Mouse (Mus musculus) hindbrain, postnatal 0 days (tissue): ENCODE data around the gene Srp68. TPM values are rescaled to one million over a fixed set of nuclear protein-coding genes. Genes with fewer than 3 reads are reported as not detected.
A peak's percentile ranks its signal among the peaks of the same experiment; 100 is the strongest.

Experiments used
- ATAC-seq: fragments of 200-750 bp; cut with Nextera tagmentation; 2 replicates; pipeline ENCODE4 v1.8.0; 2017; ENCODE audit warnings: mild to moderate bottlenecking, moderate TSS enrichment, moderate library complexity
- DNase-seq: peaks from one replicate; pipeline ENCODE4 v3.0.0-alpha.2; 2015; ENCODE audit warnings: low spot score
- H3K27ac ChIP-seq: fragments of 300-500 bp; sonication (generic); 2 replicates; pipeline ENCODE4 v1.5.1; 2014; ENCODE audit warnings: mild to moderate bottlenecking
- H3K27me3 ChIP-seq: fragments of 300-500 bp; sonication (generic); 2 replicates; pipeline ENCODE4 v1.6.1; 2014; ENCODE audit warnings: low read length, mixed read lengths; ENCODE audit not compliant: insufficient read depth
- H3K36me3 ChIP-seq: fragments of 300-500 bp; sonication (generic); 2 replicates; pipeline ENCODE4 v1.6.1; 2014; ENCODE audit warnings: low read length, mixed read lengths; ENCODE audit not compliant: insufficient read depth
- H3K4me1 ChIP-seq: fragments of 300-500 bp; sonication (generic); 2 replicates; pipeline ENCODE4 v1.6.1; 2014; ENCODE audit warnings: antibody characterized with exemption, low read length, mixed read lengths; ENCODE audit not compliant: insufficient read depth
- H3K4me2 ChIP-seq: fragments of 300-500 bp; sonication (generic); 2 replicates; pipeline ENCODE4 v1.6.1; 2014; ENCODE audit warnings: low read depth, mild to moderate bottlenecking, low read length, moderate library complexity, mixed read lengths
- H3K4me3 ChIP-seq: fragments of 300-500 bp; sonication (generic); 2 replicates; pipeline ENCODE4 v1.5.1; 2014; ENCODE audit warnings: low read length
- H3K9ac ChIP-seq: fragments of 300-500 bp; sonication (generic); replicated peaks from 2 replicates; pipeline ENCODE4 v1.6.1; 2014; ENCODE audit warnings: mild to moderate bottlenecking, low read length, moderate library complexity, mixed read lengths
- H3K9me3 ChIP-seq: fragments of 300-500 bp; sonication (generic); 2 replicates; pipeline ENCODE4 v1.6.1; 2016; ENCODE audit warnings: low read length, mixed read lengths
- CTCF ChIP-seq: IDR thresholded peaks from 2 replicates; pipeline ENCODE4 v1.5.1; 2016; ENCODE audit warnings: antibody characterized with exemption, control low read depth, low read depth
- WGBS: fragments of 180-500 bp; shearing (Covaris S2); extraction: QIAGEN DNeasy Blood & Tissue Kit; methylation state at CpG from one replicate; pipeline ENCODE4 v1.1.7; 2014; 5-methylcytosine and 5-hydroxymethylcytosine counted together
- polyA plus RNA-seq: library from polyadenylated mRNA; unstranded; fragments of >200 nt; fragmentation: Nextera tagmentation; extraction: Ambion mirVana; gene quantifications from 2 replicates; pipeline ENCODE4 v1.2.1, GENCODE M21; 2015
- total RNA-seq: library from RNA; depleted of rRNA; stranded (reverse); fragments of >200 nt; gene quantifications from 2 replicates; pipeline ENCODE4 v1.2.3, GENCODE M21; 2014; rRNA removed

Srp68 gene
- total and polyA plus RNA-seq, 2 experiments from 2014 or later, result 22.5 to 50.4 TPM

GRCm38 (mm10) chr11:116196336-116196735 lies 77.7 kb downstream of the Srp68 start:
- DNase-seq, result no peak
- 82% methylated on average over 3 of the region's 3 CpGs for WGBS

GRCm38 (mm10) chr11:116195252-116195651 lies 78.8 kb downstream of the Srp68 start:
- H3K27me3 ChIP-seq, result no peaks in the 10 kb centered on the region
- ATAC-seq, result no peak
- WGBS, result 77% methylated on average over 5 of the region's 5 CpGs

More at GRCm38 (mm10) chr11:116196336-116196735, 77.7 kb downstream of the Srp68 start:
- H3K36me3 ChIP-seq, result peaks cover 12% of the 10 kb centered on the region
- no peak overlapping the region for H3K9ac ChIP-seq
- no peak overlapping the region for H3K4me2 ChIP-seq
- H3K4me3 ChIP-seq, result no peak overlapping the region
- no peak for ATAC-seq
- no peak for TF ChIP-seq CTCF
- no peak overlapping the region for H3K27ac ChIP-seq
- H3K4me1 ChIP-seq, result peaks cover 5% of the 10 kb centered on the region; the same call in 1 of the 2 replicates
- no peaks in the 10 kb centered on the region for H3K9me3 ChIP-seq
- H3K27me3 ChIP-seq, result no peaks in the 10 kb centered on the region

More at GRCm38 (mm10) chr11:116195252-116195651, 78.8 kb downstream of the Srp68 start:
- Histone ChIP-seq H3K4me3 (no peak overlapping the region), H3K4me1 (peaks cover 5% of the 10 kb centered on the region; the same call in 1 of the 2 replicates), H3K27ac (no peak overlapping the region), H3K9me3 (no peaks in the 10 kb centered on the region), H3K9ac (no peak overlapping the region), H3K36me3 (peaks cover 19% of the 10 kb centered on the region), H3K4me2 (no peak overlapping the region)
- TF ChIP-seq CTCF, result peak; percentile 21; the same call in 1 of the 2 replicates
- DNase-seq, result no peak

Other genes with a start within 250 kb of the Srp68 start
- 603 and 627 TPM in 2 replicates for gene H3f3b, start 246.3 kb downstream of the Srp68 start, total RNA-seq
- gene H3f3b, start 246.3 kb downstream of the Srp68 start, polyA plus RNA-seq, result 2,179 and 2,253 TPM in 2 replicates
- gene Unk, start 243.9 kb downstream of the Srp68 start, total RNA-seq, result 47.1 and 50.2 TPM in 2 replicates
- gene Unk, start 243.9 kb downstream of the Srp68 start, polyA plus RNA-seq, result 22.8 and 24.5 TPM in 2 replicates
- gene Unc13d, start 196.3 kb downstream of the Srp68 start, total RNA-seq, result 0.65 and 1.3 TPM in 2 replicates
- 0.65 and 0.96 TPM in 2 replicates for gene Unc13d, start 196.3 kb downstream of the Srp68 start, polyA plus RNA-seq
- gene Wbp2, start 187.2 kb downstream of the Srp68 start, total RNA-seq, result 146 and 171 TPM in 2 replicates
- 206 and 234 TPM in 2 replicates for gene Wbp2, start 187.2 kb downstream of the Srp68 start, polyA plus RNA-seq
- gene Trim47, start 147.0 kb downstream of the Srp68 start, total RNA-seq, result 14.2 and 17.0 TPM in 2 replicates
- 9.5 and 10.1 TPM in 2 replicates for gene Trim47, start 147.0 kb downstream of the Srp68 start, polyA plus RNA-seq
- 8.2 and 9.6 TPM in 2 replicates for gene Trim65, start 143.1 kb downstream of the Srp68 start, total RNA-seq
- 2.4 TPM in 2 replicates for gene Trim65, start 143.1 kb downstream of the Srp68 start, polyA plus RNA-seq
- gene Mrpl38, start 135.3 kb downstream of the Srp68 start, total RNA-seq, result 83.9 and 94.0 TPM in 2 replicates
- 71.9 and 73.3 TPM in 2 replicates for gene Mrpl38, start 135.3 kb downstream of the Srp68 start, polyA plus RNA-seq
- 68.1 and 73.5 TPM in 2 replicates for gene Fbf1, start 106.1 kb downstream of the Srp68 start, total RNA-seq
- 33.8 and 35.3 TPM in 2 replicates for gene Fbf1, start 106.1 kb downstream of the Srp68 start, polyA plus RNA-seq
- gene Ten1, start 75.4 kb downstream of the Srp68 start, total RNA-seq, result 66.6 and 74.8 TPM in 2 replicates
- gene Ten1, start 75.4 kb downstream of the Srp68 start, polyA plus RNA-seq, result 101 and 110 TPM in 2 replicates
- 109 and 112 TPM in 2 replicates for gene Acox1, start 75.2 kb downstream of the Srp68 start, total RNA-seq
- gene Acox1, start 75.2 kb downstream of the Srp68 start, polyA plus RNA-seq, result 63.4 and 65.0 TPM in 2 replicates
- 2.8 and 2.9 TPM in 2 replicates for gene Evpl, start 36.1 kb downstream of the Srp68 start, total RNA-seq
- gene Evpl, start 36.1 kb downstream of the Srp68 start, polyA plus RNA-seq, result 1.6 TPM in 2 replicates
- gene Galr2, start 6.7 kb upstream of the Srp68 start, total RNA-seq, result 0.40 TPM in 1 of 2 replicates, not detected in the other
- 0.34 and 0.44 TPM in 2 replicates for gene Galr2, start 6.7 kb upstream of the Srp68 start, polyA plus RNA-seq
- 84.6 and 95.3 TPM in 2 replicates for gene Exoc7, start 33.0 kb upstream of the Srp68 start, total RNA-seq
- 128 TPM in 2 replicates for gene Exoc7, start 33.0 kb upstream of the Srp68 start, polyA plus RNA-seq
- 37.6 and 40.0 TPM in 2 replicates for gene Foxj1, start 61.2 kb upstream of the Srp68 start, total RNA-seq
- 15.5 and 16.6 TPM in 2 replicates for gene Foxj1, start 61.2 kb upstream of the Srp68 start, polyA plus RNA-seq
- gene Rnf157, start 138.8 kb upstream of the Srp68 start, total RNA-seq, result 108 and 117 TPM in 2 replicates
- 53.0 and 60.5 TPM in 2 replicates for gene Rnf157, start 138.8 kb upstream of the Srp68 start, polyA plus RNA-seq
- 67.9 and 102 TPM in 2 replicates for gene Ubald2, start 159.9 kb upstream of the Srp68 start, total RNA-seq
- 39.3 and 41.7 TPM in 2 replicates for gene Ubald2, start 159.9 kb upstream of the Srp68 start, polyA plus RNA-seq
- gene Qrich2, start 192.0 kb upstream of the Srp68 start, total RNA-seq, result not detected in 2 replicates
- 0.30 and 0.31 TPM in 2 replicates for gene Qrich2, start 192.0 kb upstream of the Srp68 start, polyA plus RNA-seq
- 99.7 and 105 TPM in 2 replicates for gene Prpsap1, start 220.0 kb upstream of the Srp68 start, total RNA-seq
- 148 and 150 TPM in 2 replicates for gene Prpsap1, start 220.0 kb upstream of the Srp68 start, polyA plus RNA-seq